Mouse (Mus musculus) splenic B cell, adult 2 months (primary cell): ENCODE data around the gene Gli3.

Experiments used
- DNase-seq: peaks from one replicate; pipeline ENCODE4 v3.0.0-alpha.2; 2011; ENCODE audit warnings: low read depth, low spot score
- H3K27me3 ChIP-seq: 2 replicates; pipeline ENCODE4 v1.6.1; 2012; ENCODE audit warnings: mild to moderate bottlenecking, low read length, moderate library complexity, mixed read lengths; ENCODE audit not compliant: control insufficient read depth, poor library complexity, insufficient read depth, severe bottlenecking
- H3K36me3 ChIP-seq: 2 replicates; pipeline ENCODE4 v1.6.1; 2012; ENCODE audit warnings: mild to moderate bottlenecking, low read length, moderate library complexity, mixed read lengths; ENCODE audit not compliant: control insufficient read depth, poor library complexity, insufficient read depth, severe bottlenecking

Gene Gli3

DNA sequence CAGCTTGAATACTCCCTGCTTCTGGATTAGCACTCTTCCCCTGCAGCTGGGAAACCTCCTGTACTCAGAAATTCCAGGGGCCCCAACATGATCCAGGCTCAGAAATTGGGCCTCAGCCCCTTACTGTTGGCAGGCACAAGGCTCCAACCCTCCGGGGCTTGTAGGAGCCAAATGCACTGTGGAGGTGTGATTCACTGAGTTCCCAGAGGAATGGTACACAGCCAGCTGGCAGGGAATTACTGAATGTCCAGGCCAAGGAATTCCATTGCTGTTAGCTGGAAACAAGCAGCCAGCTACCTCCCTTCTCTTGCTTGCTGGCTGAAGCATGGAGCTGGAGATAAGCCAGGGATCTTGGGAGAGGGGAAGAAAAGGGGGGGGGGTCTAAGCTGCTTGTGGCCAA lies 278.7 kb downstream of the Gli3 start:
- H3K36me3 ChIP-seq, result no peaks in the 10 kb centered on the region
- DNase-seq, result no peak
- H3K27me3 ChIP-seq, result no peaks in the 10 kb centered on the region

GRCm38 (mm10) chr13:15742308-15742707 lies 279.3 kb downstream of the Gli3 start:
- Histone ChIP-seq H3K27me3 (no peaks in the 10 kb centered on the region), H3K36me3 (no peaks in the 10 kb centered on the region)
- no peak for DNase-seq

- H3K36me3 ChIP-seq, result no peaks in the 10 kb centered on the region
- H3K27me3 ChIP-seq, result no peaks in the 10 kb centered on the region
- no peak for DNase-seq
Observed at GRCm38 (mm10) chr13:15742777-15743176, 279.7 kb downstream of the Gli3 start.

GRCm38 (mm10) chr13:15758835-15759632 lies 296.0 kb downstream of the Gli3 start:
- no peaks in the 10 kb centered on the region for H3K36me3 ChIP-seq
- H3K27me3 ChIP-seq, result no peaks in the 10 kb centered on the region
- DNase-seq, result peak; percentile 31

DNA sequence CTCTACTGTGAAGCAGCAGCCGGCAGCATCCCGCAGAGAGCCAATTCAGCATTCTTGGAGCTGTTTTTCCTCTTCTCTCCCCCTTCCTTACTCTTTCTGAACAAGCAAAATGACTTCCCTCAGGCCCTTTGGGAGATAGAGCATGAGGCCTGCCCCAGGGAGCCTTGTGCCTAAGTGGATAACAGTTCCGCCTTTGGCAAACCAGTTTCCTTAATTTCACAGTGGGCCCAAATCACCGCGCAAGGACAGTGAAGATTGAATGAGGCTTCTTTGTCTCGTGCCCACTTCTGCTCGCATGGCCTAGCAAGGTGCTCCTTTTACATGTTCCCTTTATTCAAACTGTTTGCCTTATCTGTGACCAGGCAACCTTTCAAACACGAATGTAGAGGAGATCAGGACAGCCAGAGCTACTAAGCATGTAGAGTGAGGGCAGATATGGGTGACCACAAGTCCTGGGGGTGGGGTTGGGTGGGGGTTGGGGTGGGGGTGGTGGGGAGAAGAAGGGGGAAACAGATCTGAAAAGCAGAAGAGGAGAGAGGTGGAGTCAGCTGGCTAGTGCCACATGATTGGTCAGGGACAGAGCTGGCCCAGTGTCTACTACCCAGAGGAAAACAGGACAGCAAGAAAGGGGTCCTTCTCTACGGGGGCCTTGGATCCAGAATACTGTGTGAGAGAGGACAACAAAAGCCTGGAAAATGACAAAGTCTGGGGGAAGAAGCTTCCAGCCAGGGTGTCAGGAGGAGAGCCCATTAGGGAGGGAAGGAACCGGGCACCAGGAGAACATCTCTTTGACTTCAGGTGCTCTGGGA lies 296.8 kb downstream of the Gli3 start:
- Histone ChIP-seq H3K36me3 (no peaks in the 10 kb centered on the region), H3K27me3 (no peaks in the 10 kb centered on the region)
- DNase-seq, result no peak

DNA sequence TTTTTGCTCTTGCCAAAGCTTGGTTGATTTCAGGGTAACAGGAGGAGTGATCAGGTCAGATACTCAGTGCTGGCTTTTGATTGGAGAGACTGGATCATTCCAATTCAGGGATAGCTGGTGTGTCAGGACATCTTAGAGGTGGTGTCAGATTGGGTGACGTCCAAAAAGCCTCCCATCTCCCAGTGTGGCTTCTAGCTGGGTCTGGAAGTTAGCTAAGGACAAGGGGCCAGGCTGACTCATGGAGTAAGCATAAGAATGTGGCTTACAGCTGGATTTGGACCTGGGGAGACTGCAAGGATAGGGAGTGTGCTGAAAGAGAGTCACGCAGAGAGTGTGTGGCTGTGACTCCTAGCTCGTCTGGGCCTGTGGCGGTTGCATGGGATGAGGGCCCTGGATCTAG lies 299.3 kb downstream of the Gli3 start:
- no peak for DNase-seq
- Histone ChIP-seq H3K36me3 (no peaks in the 10 kb centered on the region), H3K27me3 (no peaks in the 10 kb centered on the region)

DNA sequence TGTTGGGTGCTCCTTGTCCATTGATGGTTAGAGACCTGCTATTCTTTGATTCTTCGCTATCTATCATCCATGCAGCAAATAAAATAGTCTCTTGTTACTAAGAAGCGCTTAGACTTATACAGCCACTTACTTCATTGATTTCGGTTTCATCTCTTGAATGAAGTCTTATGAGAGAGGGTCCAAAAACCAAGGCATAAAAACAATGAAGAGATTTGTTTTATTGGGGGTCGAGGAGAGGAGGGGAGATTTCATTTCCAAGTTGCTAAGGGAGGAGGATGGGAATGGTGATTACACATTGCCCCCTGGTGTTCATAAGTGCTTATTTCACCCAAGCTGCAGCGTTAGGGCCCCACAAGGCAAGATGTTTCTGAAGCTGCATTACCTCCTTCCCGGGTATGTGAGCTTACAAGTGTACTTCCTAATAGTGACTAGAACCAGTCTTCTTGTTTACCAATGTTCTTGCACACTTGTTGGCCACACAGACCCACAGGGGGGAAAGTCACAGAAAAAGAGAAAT lies 299.9 kb downstream of the Gli3 start:
- Histone ChIP-seq H3K27me3 (no peaks in the 10 kb centered on the region), H3K36me3 (no peaks in the 10 kb centered on the region)
- peak; percentile 3 for DNase-seq

GRCm38 (mm10) chr13:15777624-15778023 lies 314.6 kb downstream of the Gli3 start:
- no peak for DNase-seq
- Histone ChIP-seq H3K27me3 (no peaks in the 10 kb centered on the region), H3K36me3 (no peaks in the 10 kb centered on the region)
